Mouse (Mus musculus) 3134 (cell line): ENCODE data around the gene Gm3317.
"Not testable (repeated sequence)": the region's sequence is repeated elsewhere in the genome, so short reads cannot be mapped to it uniquely, and the experiment has no call there.

ENCODE experiments used
- DNase-seq: peaks from one replicate; pipeline ENCODE4 v3.0.0-alpha.2; 2011; ENCODE audit warnings: low spot score; ENCODE audit not compliant: insufficient read length; ENCODE audit errors: extremely low read depth

The Gm3317 gene

DNA sequence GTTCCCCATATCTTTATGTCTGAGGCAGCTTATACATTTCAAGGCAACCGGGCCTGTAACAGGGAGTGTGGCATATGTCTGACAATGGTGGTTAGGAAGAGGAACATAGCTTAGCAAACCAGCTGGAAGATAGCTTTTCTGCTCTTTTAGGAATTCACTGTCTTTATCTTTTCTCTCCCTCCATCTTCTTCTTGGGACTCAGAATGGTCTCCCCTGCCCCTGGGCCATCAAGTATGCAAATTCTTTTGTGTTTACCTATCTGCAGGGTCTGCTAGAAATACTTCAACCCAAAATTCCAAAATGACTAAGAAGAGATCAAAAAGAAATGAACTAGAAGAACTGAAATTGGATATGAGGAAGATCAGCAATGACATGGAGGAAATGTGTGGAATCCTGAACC lies at the start of gene Gm3317:
TSS of gene Gm3317 (plus strand) at position 301 of the 400 bp plus-strand sequence.
- DNase-seq = not testable (repeated sequence)

DNA sequence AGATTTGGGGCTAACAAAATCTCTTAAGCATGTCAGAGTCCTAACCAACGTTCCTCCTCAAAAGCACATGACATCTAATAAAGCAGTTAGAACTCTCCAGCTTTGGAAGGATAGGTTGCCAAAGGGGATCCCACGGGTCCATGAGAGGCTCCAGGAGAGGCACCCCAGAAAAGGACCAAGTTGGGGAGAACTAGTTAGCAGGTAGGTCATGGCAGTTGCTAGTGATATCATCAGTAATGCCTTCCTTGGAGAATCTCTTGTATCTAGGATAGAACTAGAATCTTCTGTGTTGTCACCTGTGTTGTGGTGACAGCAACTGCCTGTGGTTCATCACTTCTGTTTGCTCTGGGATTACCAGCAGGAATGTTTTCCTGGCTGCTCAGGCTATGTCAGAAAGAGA lies 33.1 kb upstream of the Gm3317 start, which contains the start of gene Gm8279:
TSS of gene Gm8279 (plus strand) at position 301 of the 400 bp plus-strand sequence.
- DNase-seq = not testable (repeated sequence)

DNA sequence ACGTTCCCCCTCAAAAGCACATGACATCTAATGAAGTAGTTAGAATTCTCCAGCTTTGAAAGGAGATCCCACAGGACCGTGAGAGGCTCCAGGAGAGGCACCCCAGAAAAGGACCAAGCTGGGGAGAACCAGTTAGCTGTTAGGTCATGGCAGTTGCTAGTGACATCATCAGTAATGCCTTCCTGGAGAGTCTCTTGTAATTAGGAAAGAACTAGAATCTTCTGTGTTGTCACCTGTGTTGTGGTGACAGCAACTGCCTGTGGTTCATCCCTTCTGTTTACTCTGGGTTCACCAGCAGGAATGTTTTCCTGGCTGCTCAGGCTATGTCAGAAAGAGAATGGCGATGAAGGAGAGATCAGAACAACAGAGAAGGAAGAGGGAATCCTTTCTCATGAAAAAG lies 21.2 kb downstream of the Gm3317 start, which contains the start of gene Gm8271:
TSS of gene Gm8271 (plus strand) at position 301 of the 400 bp plus-strand sequence.
- DNase-seq = not testable (repeated sequence)
